Mouse (Mus musculus) liver, adult 2 months (tissue): ENCODE measurements at regions not wholly inside any gene's neighbourhood (a gene's known extent, or its start where the extent isn't known, plus 50 kb on each side); places are given as distances from the start of the nearest gene placed in this dataset.

Source experiments
- DNase-seq: peaks from one replicate; pipeline ENCODE4 v3.0.0-alpha.2; 2011; ENCODE audit warnings: low read depth, low spot score; ENCODE audit errors: extremely low read depth
- H3K27ac ChIP-seq: fragments of 200-500 bp; replicated peaks from 2 replicates; pipeline ENCODE4 v1.5.1; 2012; ENCODE audit warnings: low read depth, mild to moderate bottlenecking, control low read depth, inconsistent platforms, low read length; ENCODE audit not compliant: insufficient read depth
- H3K27me3 ChIP-seq: fragments of 200-500 bp; 2 replicates; pipeline ENCODE4 v1.6.1; 2012; ENCODE audit warnings: mild to moderate bottlenecking, moderate library complexity, low read length, inconsistent platforms; ENCODE audit not compliant: control insufficient read depth, insufficient read depth
- H3K36me3 ChIP-seq: fragments of 200-500 bp; 2 replicates; pipeline ENCODE4 v1.6.1; 2012; ENCODE audit warnings: low read length, inconsistent platforms; ENCODE audit not compliant: control insufficient read depth, insufficient read depth
- H3K4me1 ChIP-seq: fragments of 200-500 bp; 2 replicates; pipeline ENCODE4 v1.6.1; 2011; ENCODE audit warnings: low read length; ENCODE audit not compliant: control insufficient read depth, insufficient read depth
- H3K4me3 ChIP-seq: fragments of 200-500 bp; 2 replicates; pipeline ENCODE4 v1.5.1; 2011; ENCODE audit warnings: low read depth, mild to moderate bottlenecking, control low read depth, low read length, moderate library complexity; ENCODE audit not compliant: insufficient read depth
- H3K79me2 ChIP-seq: fragments of 200-500 bp; 2 replicates; pipeline ENCODE4 v1.6.1; 2012; ENCODE audit warnings: inconsistent platforms, mild to moderate bottlenecking, low read length, moderate library complexity; ENCODE audit not compliant: control insufficient read depth, insufficient read depth
- H3K9ac ChIP-seq: fragments of 200-500 bp; 2 replicates; pipeline ENCODE4 v1.6.1; 2012; ENCODE audit warnings: low read depth, mild to moderate bottlenecking, control low read depth, inconsistent platforms, low read length
- CTCF ChIP-seq: fragments of 200-500 bp; IDR thresholded peaks from 2 replicates; pipeline ENCODE4 v1.5.1; 2011; ENCODE audit warnings: low read depth, low read length, control low read depth
- POLR2A ChIP-seq: fragments of 200-500 bp; IDR thresholded peaks from 2 replicates; pipeline ENCODE4 v1.6.1; 2011; ENCODE audit warnings: low read length, control low read depth; ENCODE audit not compliant: insufficient read depth; ENCODE audit errors: extremely low read depth
- WGBS: fragments of 180-500 bp; shearing (Covaris S2); methylation state at CpG from one replicate; pipeline ENCODE4 v1.1.7; 2018; 5-methylcytosine and 5-hydroxymethylcytosine counted together

GRCm38 (mm10) chr9:35335181-35335580 lies 67.5 kb downstream of the Rpusd4 start:
- no peaks in the 10 kb centered on the region for H3K27me3 ChIP-seq
- WGBS, result 83% methylated on average over 3 of the region's 3 CpGs
- TF ChIP-seq POLR2A, result no peak
- no peak for TF ChIP-seq CTCF
- H3K36me3 ChIP-seq, result no peaks in the 10 kb centered on the region
- H3K27ac ChIP-seq, result no peak overlapping the region
- no peaks in the 10 kb centered on the region for H3K79me2 ChIP-seq
- no peaks in the 10 kb centered on the region for H3K4me1 ChIP-seq
- no peak overlapping the region for H3K9ac ChIP-seq
- H3K4me3 ChIP-seq, result no peak overlapping the region
- DNase-seq, result no peak

- Histone ChIP-seq H3K79me2 (no peaks in the 10 kb centered on the region), H3K36me3 (no peaks in the 10 kb centered on the region), H3K4me1 (no peaks in the 10 kb centered on the region), H3K9ac (no peak overlapping the region), H3K4me3 (no peak overlapping the region), H3K27me3 (no peaks in the 10 kb centered on the region), H3K27ac (no peak overlapping the region)
- DNase-seq, result no peak
- no peak for TF ChIP-seq POLR2A
- TF ChIP-seq CTCF, result no peak
- 79% methylated on average over 15 of the region's 15 CpGs for WGBS
Measured at GRCm38 (mm10) chr9:35335888-35336700, 68.4 kb downstream of the Rpusd4 start.

GRCm38 (mm10) chr9:35336701-35337055 lies 69.0 kb downstream of the Rpusd4 start:
- WGBS, result 69% methylated on average over 5 of the region's 5 CpGs
- TF ChIP-seq CTCF, result no peak
- no peak for TF ChIP-seq POLR2A
- Histone ChIP-seq H3K9ac (no peak overlapping the region), H3K36me3 (no peaks in the 10 kb centered on the region), H3K79me2 (no peaks in the 10 kb centered on the region), H3K27me3 (no peaks in the 10 kb centered on the region), H3K4me3 (no peak overlapping the region), H3K27ac (no peak overlapping the region), H3K4me1 (no peaks in the 10 kb centered on the region)
- DNase-seq, result no peak

- WGBS, result 86% methylated on average over 5 of the region's 5 CpGs
- Histone ChIP-seq H3K27me3 (no peaks in the 10 kb centered on the region), H3K4me1 (no peaks in the 10 kb centered on the region), H3K4me3 (no peak overlapping the region), H3K79me2 (no peaks in the 10 kb centered on the region), H3K27ac (no peak overlapping the region), H3K9ac (no peak overlapping the region), H3K36me3 (no peaks in the 10 kb centered on the region)
- TF ChIP-seq POLR2A (no peak), CTCF (no peak)
- no peak for DNase-seq
Measured at GRCm38 (mm10) chr9:35338858-35339257, 71.2 kb downstream of the Rpusd4 start.

- Histone ChIP-seq H3K27ac (no peak overlapping the region), H3K4me3 (no peak overlapping the region), H3K4me1 (no peaks in the 10 kb centered on the region), H3K79me2 (no peaks in the 10 kb centered on the region), H3K36me3 (no peaks in the 10 kb centered on the region), H3K27me3 (no peaks in the 10 kb centered on the region), H3K9ac (no peak overlapping the region)
- DNase-seq, result no peak
- 78% methylated on average over 10 of the region's 10 CpGs for WGBS
- TF ChIP-seq POLR2A, result no peak
- TF ChIP-seq CTCF, result no peak
Measured at GRCm38 (mm10) chr9:35339492-35340262, 72.0 kb downstream of the Rpusd4 start.

- Histone ChIP-seq H3K4me1 (no peaks in the 10 kb centered on the region), H3K4me3 (no peak overlapping the region), H3K27ac (no peak overlapping the region)
Measured at GRCm38 (mm10) chr9:35340263-35340573, 72.6 kb downstream of the Rpusd4 start.

More at GRCm38 (mm10) chr9:35340263-35340573, 72.6 kb downstream of the Rpusd4 start:
- H3K27me3 ChIP-seq, result no peaks in the 10 kb centered on the region
- no peaks in the 10 kb centered on the region for H3K79me2 ChIP-seq
- TF ChIP-seq CTCF (no peak), POLR2A (no peak)
- no peak for DNase-seq
- no peak overlapping the region for H3K9ac ChIP-seq
- H3K36me3 ChIP-seq, result no peaks in the 10 kb centered on the region
- WGBS, result 91% methylated on average over 4 of the region's 4 CpGs
